20 mouse cellular contexts compared by ENCODE assay signal in genomic region chr1:90813226-90813625, GRCm38 (mm10). TPM values are rescaled to one million over a fixed set of nuclear protein-coding genes. Genes with fewer than 3 reads are reported as not detected.
DNase-seq lines count a peak whose midpoint lies in the region; ATAC-seq and TF ChIP-seq lines count a peak whose summit lies in the region.
"Had no signal": no experiment of that assay in that cellular context is flagged by ENCODE, and none has a peak within 500 bp of the region (broad histone marks: within the 10 kb centered on the region; RNA-seq: fewer than 3 reads in every experiment).

No protein-coding gene starts in this region.

- H3K4me3 ChIP-seq in G1E (ENCODE audit: low read depth, low read length), result peak overlapping the region; percentile 54
- H3K4me3 ChIP-seq: embryonic facial prominence, embryonic 12.5 days; forebrain, embryonic 15.5 days; heart, embryonic 10.5 days had no signal

- H3K9me3 ChIP-seq in G1E (replicated peaks), result peaks cover 86% of the 10 kb centered on the region
- H3K9me3 ChIP-seq: embryonic facial prominence, embryonic 12.5 days; forebrain, embryonic 15.5 days; heart, embryonic 10.5 days had no signal

- no peaks in the 10 kb centered on the region for H3K4me1 ChIP-seq in G1E (ENCODE audit: insufficient read depth, low read depth, low read length)
- H3K4me1 ChIP-seq: embryonic facial prominence, embryonic 12.5 days; forebrain, embryonic 15.5 days; heart, embryonic 10.5 days had no signal

- DNase-seq in cerebellum, postnatal 10 days, result peak; percentile 68 to 71
- DNase-seq in cerebellum, adult 18-20 months, result no peak
- DNase-seq in kidney, postnatal 4 days, result peak; percentile 37 to 49
- no peak for DNase-seq in kidney, adult 11 months
- no peak for DNase-seq in G1E (ENCODE audit: low spot score)
- peak; percentile 9 for DNase-seq in retina, postnatal 7 days (ENCODE audit: low read depth, low spot score)
- no peak for DNase-seq in thymus, adult 18-20 months
- DNase-seq: adrenal gland, postnatal 10 days; B cell, adult 2 months; cerebellum, adult 11-12 months; cerebellum, adult 9-11 months; heart, adult 18-20 months; heart, postnatal 10 days had no signal

- no peaks in the 10 kb centered on the region for H3K36me3 ChIP-seq in G1E (replicated peaks)
- H3K36me3 ChIP-seq: forebrain, embryonic 15.5 days; heart, embryonic 10.5 days had no signal

- no peak for TF ChIP-seq CTCF in G1E (IDR thresholded peaks at IDR 0.05; ENCODE audit: low read depth, low read length)

- no peaks in the 10 kb centered on the region; the same call in 1 of the 2 replicates for H3K27me3 ChIP-seq in G1E (ENCODE audit: insufficient read depth, low read length)
- H3K27me3 ChIP-seq: embryonic facial prominence, embryonic 12.5 days; forebrain, embryonic 15.5 days had no signal

- no peak for ATAC-seq in G1E (ENCODE audit: extremely low read depth, insufficient number of reproducible peaks, low FRiP score, poor library complexity, severe bottlenecking)
- ATAC-seq: CD4-positive, CD25-positive, alpha-beta regulatory T cell, adult 4 months; forebrain, embryonic 15.5 days; hindbrain, embryonic 16.5 days had no signal

RNA-seq across cellular contexts. Expression of gene Col6a3, which starts 30.5 kb away (rescaled TPM):
- total RNA-seq in G1E (2014; fragmentation: Nextera tagmentation) (not detected in 2 replicates), G1E (2017) (0.06 and 0.22 TPM in 2 replicates)
- not detected in 2 replicates for polyA plus RNA-seq in G1E (2012)
- total RNA-seq: hematopoietic stem cell, adult 5-6 weeks; MEL had no signal
- polyA plus RNA-seq: CD4-positive, CD25-positive, alpha-beta regulatory T cell, adult 4 months had no signal

Comparison
In these comparisons a context has a peak if more than half of its experiments do, and no peak if none do; other contexts are left out.
1. DNase-seq: peak in cerebellum, postnatal 10 days (2 of 2), kidney, postnatal 4 days (2 of 2) and retina, postnatal 7 days (single experiment); none in cerebellum, adult 18-20 months (0 of 2), kidney, adult 11 months (single experiment), G1E (single experiment) and thymus, adult 18-20 months (0 of 2).